Mouse (Mus musculus) CH12.LX (cell line): ENCODE results near the gene Epb41l2. TPM values are rescaled to one million over a fixed set of nuclear protein-coding genes. Genes with fewer than 3 reads are reported as not detected.

Source experiments
- DNase-seq: peaks from one replicate; pipeline ENCODE4 v3.0.0-alpha.2; 2013; ENCODE audit errors: extremely low read depth
- H3K27ac ChIP-seq: 2 replicates; pipeline ENCODE4 v1.5.1; 2012; ENCODE audit warnings: low read depth, mild to moderate bottlenecking, control low read depth, moderate library complexity; ENCODE audit not compliant: insufficient read depth
- H3K27me3 ChIP-seq: replicated peaks from 2 replicates; pipeline ENCODE3; 2012; ENCODE audit warnings: inconsistent platforms
- H3K36me3 ChIP-seq, 2 experiments: replicated peaks in 1 of 2; 2 replicates each; pipeline versions ENCODE3 to v1.6.1; 2012; ENCODE audit warnings: inconsistent platforms in 1 of 2, low read length in 1 of 2, mild to moderate bottlenecking in 1 of 2, mixed read lengths in 1 of 2, moderate library complexity in 1 of 2; ENCODE audit not compliant: control insufficient read depth in 1 of 2, insufficient read depth in 1 of 2
- H3K4me1 ChIP-seq, 2 experiments: 2 replicates each; pipeline ENCODE4 v1.6.1; 2012; ENCODE audit warnings: inconsistent platforms in 1 of 2, moderate library complexity in 1 of 2; ENCODE audit not compliant: insufficient read depth in 2 of 2, control insufficient read depth in 1 of 2
- H3K4me2 ChIP-seq: 2 replicates; pipeline ENCODE4 v1.6.1; 2012; ENCODE audit warnings: low read depth, mild to moderate bottlenecking, control low read depth; ENCODE audit not compliant: poor library complexity, insufficient read depth, severe bottlenecking
- H3K4me3 ChIP-seq, 3 experiments: fragments of 150-350 bp in 1 of 3; sonication (generic) in 1 of 3; replicated peaks in 1 of 3; 2 replicates each; pipeline versions ENCODE3 to v1.5.1; 2011 to 2012; ENCODE audit warnings: low read depth in 2 of 3, low read length in 2 of 3, mild to moderate bottlenecking in 2 of 3, moderate library complexity in 2 of 3, control low read depth in 1 of 3, improper control_type of control experiment in 1 of 3, inconsistent platforms in 1 of 3, mixed read lengths in 1 of 3; ENCODE audit not compliant: poor library complexity in 1 of 3
- H3K79me2 ChIP-seq: replicated peaks from 2 replicates; pipeline ENCODE4 v1.6.1; 2012; ENCODE audit warnings: mild to moderate bottlenecking, moderate library complexity; ENCODE audit not compliant: control insufficient read depth, poor library complexity, insufficient read depth, severe bottlenecking; ENCODE audit errors: extremely low read depth
- H3K9ac ChIP-seq: 2 replicates; pipeline ENCODE4 v1.6.1; 2012; ENCODE audit warnings: low read depth, mild to moderate bottlenecking, control low read depth, moderate library complexity; ENCODE audit not compliant: insufficient read depth
- H3K9me3 ChIP-seq: replicated peaks from 2 replicates; pipeline ENCODE3; 2012; ENCODE audit warnings: low read length, inconsistent platforms, mixed read lengths
- CHD1 ChIP-seq: IDR thresholded peaks from 2 replicates; pipeline ENCODE4 v1.6.1; 2012; ENCODE audit warnings: low read depth, low read length, improper control_type of control experiment, inconsistent platforms
- CHD2 ChIP-seq: IDR thresholded peaks from 2 replicates; pipeline ENCODE4 v1.6.1; 2011; ENCODE audit warnings: low read length, improper control_type of control experiment
- CTCF ChIP-seq, 2 experiments: IDR thresholded peaks in 1 of 2; conservative IDR thresholded peaks in 1 of 2; 2 replicates each; pipeline ENCODE4 v1.5.1; 2011 to 2012; ENCODE audit warnings: low read depth in 2 of 2, low read length in 2 of 2, improper control_type of control experiment in 1 of 2, inconsistent platforms in 1 of 2, mild to moderate bottlenecking in 1 of 2, moderate library complexity in 1 of 2
- EP300 ChIP-seq: IDR thresholded peaks from 2 replicates; pipeline ENCODE4 v1.6.1; 2011; ENCODE audit warnings: low read length, improper control_type of control experiment
- ETS1 ChIP-seq: conservative IDR thresholded peaks from 2 replicates; pipeline ENCODE4 v1.6.1; 2012; ENCODE audit warnings: low read depth, mild to moderate bottlenecking, inconsistent platforms, low read length, improper control_type of control experiment, moderate library complexity
- IRF4 ChIP-seq: IDR thresholded peaks from 2 replicates; pipeline ENCODE4 v1.6.1; 2014; ENCODE audit warnings: low read depth, mild to moderate bottlenecking, inconsistent platforms, low read length, improper control_type of control experiment
- JUN ChIP-seq: IDR thresholded peaks from 2 replicates; pipeline ENCODE4 v1.6.1; 2011; ENCODE audit warnings: low read depth, mild to moderate bottlenecking, low read length, improper control_type of control experiment, moderate library complexity; ENCODE audit not compliant: insufficient read depth
- MAZ ChIP-seq: IDR thresholded peaks from 2 replicates; pipeline ENCODE4 v1.6.1; 2012; ENCODE audit warnings: low read depth, mild to moderate bottlenecking, inconsistent platforms, low read length, improper control_type of control experiment, moderate library complexity
- MEF2A ChIP-seq: IDR thresholded peaks from 2 replicates; pipeline ENCODE4 v1.6.1; 2014; ENCODE audit warnings: low read depth, mild to moderate bottlenecking, inconsistent platforms, low read length, improper control_type of control experiment, borderline replicate concordance
- MXI1 ChIP-seq: IDR thresholded peaks from 2 replicates; pipeline ENCODE4 v1.6.1; 2011; ENCODE audit warnings: mild to moderate bottlenecking, low read depth, low read length, improper control_type of control experiment
- MYC ChIP-seq: IDR thresholded peaks from 2 replicates; pipeline ENCODE4 v1.6.1; 2011; ENCODE audit warnings: low read depth, mild to moderate bottlenecking, improper control_type of control experiment, low read length
- NELFE ChIP-seq: IDR thresholded peaks from 2 replicates; pipeline ENCODE4 v1.6.1; 2011; ENCODE audit warnings: low read depth, low read length, improper control_type of control experiment
- PAX5 ChIP-seq: IDR thresholded peaks from 2 replicates; pipeline ENCODE4 v1.6.1; 2012; ENCODE audit warnings: low read length, inconsistent platforms, mixed read lengths
- RAD21 ChIP-seq: IDR thresholded peaks from 2 replicates; pipeline ENCODE4 v1.6.1; 2011; ENCODE audit warnings: low read depth, mild to moderate bottlenecking, low read length, improper control_type of control experiment, moderate library complexity
- TBP ChIP-seq: conservative IDR thresholded peaks from 2 replicates; pipeline ENCODE4 v1.6.1; 2011; ENCODE audit warnings: low read depth, low read length, improper control_type of control experiment
- UBTF ChIP-seq: IDR thresholded peaks from 2 replicates; pipeline ENCODE4 v1.6.1; 2012; ENCODE audit warnings: low read depth, mild to moderate bottlenecking, inconsistent platforms, low read length, improper control_type of control experiment, moderate library complexity
- USF1 ChIP-seq: IDR thresholded peaks from 2 replicates; pipeline ENCODE4 v1.6.1; 2014; ENCODE audit warnings: low read depth, mild to moderate bottlenecking, inconsistent platforms, low read length, improper control_type of control experiment
- USF2 ChIP-seq: conservative IDR thresholded peaks from 2 replicates; pipeline ENCODE4 v1.6.1; 2011; ENCODE audit warnings: low read depth, low read length, improper control_type of control experiment
- ZKSCAN1 ChIP-seq: IDR thresholded peaks from 2 replicates; pipeline ENCODE4 v1.6.1; 2012; ENCODE audit warnings: low read depth, inconsistent platforms, low read length, improper control_type of control experiment, borderline replicate concordance
- ZMIZ1 ChIP-seq: IDR thresholded peaks from 2 replicates; pipeline ENCODE4 v1.6.1; 2012; ENCODE audit warnings: low read depth, mild to moderate bottlenecking, inconsistent platforms, low read length, improper control_type of control experiment
- ZNF384 ChIP-seq: IDR thresholded peaks from 2 replicates; pipeline ENCODE4 v1.6.1; 2012; ENCODE audit warnings: low read depth, low read length, improper control_type of control experiment, inconsistent platforms
- dilution Hi-C: fragments of 300-500 bp; cut with MboI; formaldehyde crosslinking; loops from 2 replicates; pipeline ENCODE4 v1.14.3; 2020; ENCODE audit warnings: low sequenced_read_pairs; ENCODE audit not compliant: extremely low pct_unique_long_range_greater_than_20kb, extremely low pct_ligation_motif_present
- in situ Hi-C: fragments of 300-500 bp; cut with MboI; formaldehyde crosslinking; loops from 3 replicates; pipeline ENCODE4 v1.14.3; 2019; ENCODE audit warnings: low sequenced_read_pairs, low pct_ligation_motif_present, low pct_unique_long_range_greater_than_20kb, mixed read lengths
- polyA plus RNA-seq: library from polyadenylated mRNA; unstranded; fragments of >175 nt; gene quantifications from 2 replicates; pipeline ENCODE4 v1.2.1, GENCODE M21; 2012; ENCODE audit warnings: low read depth; ENCODE audit not compliant: insufficient read length
- total RNA-seq, 2 experiments: library from RNA; depleted of rRNA; stranded (reverse); fragments of 300-350 nt in 1 of 2; fragments of >200 nt in 1 of 2; gene quantifications; 2 replicates each; pipeline ENCODE4 v1.2.3; 2012 to 2014

Epb41l2 gene
- total and polyA plus RNA-seq, 3 experiments = 24.3 to 71.2 (median 28.4) TPM

DNA sequence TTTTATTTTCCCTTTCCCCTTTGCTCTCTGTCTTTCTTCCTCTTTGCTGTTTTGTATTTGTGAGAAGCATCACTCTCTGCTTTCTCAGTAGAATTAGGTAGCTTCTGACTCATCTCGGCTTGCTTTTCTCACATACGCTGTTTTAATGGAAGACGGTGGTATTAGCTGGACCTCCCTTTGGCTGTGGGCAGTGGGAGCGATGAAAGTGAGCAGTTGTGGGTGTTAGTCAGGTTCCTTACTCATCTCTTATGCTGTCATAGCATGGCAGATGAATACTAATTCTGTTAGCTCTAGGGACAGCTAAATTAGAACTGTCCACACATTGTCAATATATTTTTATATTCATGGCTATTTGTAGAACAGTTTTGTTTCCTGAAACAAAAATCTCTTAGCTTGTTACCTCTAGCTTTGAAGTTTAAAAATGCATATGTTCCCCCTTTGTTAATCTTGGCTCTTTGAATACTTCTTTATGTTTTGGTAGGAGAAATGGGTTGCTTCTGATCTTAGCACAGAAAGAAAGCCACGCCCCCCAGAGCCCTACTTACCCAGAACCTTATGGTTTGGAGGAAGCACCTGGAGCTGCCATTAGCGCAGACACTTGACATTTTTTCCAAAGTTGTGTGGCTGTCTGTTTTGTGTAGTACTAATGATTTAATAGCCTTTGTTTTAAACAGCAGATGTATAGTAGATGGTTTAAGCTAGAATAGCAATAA lies 78.1 kb downstream of the Epb41l2 start:
- Histone ChIP-seq H3K4me3 (no peak overlapping the region), H3K9ac (no peak overlapping the region), H3K27ac (no peak overlapping the region), H3K9me3 (no peaks in the 10 kb centered on the region), H3K27me3 (no peaks in the 10 kb centered on the region), H3K36me3 (peaks cover 0 to 23% of the 10 kb centered on the region in 2 experiments), H3K4me2 (peak overlapping the region; percentile 44; the same call in 1 of the 2 replicates), H3K4me1 (peaks cover 10 to 83% of the 10 kb centered on the region in 2 experiments), H3K79me2 (no peaks in the 10 kb centered on the region)
- peak; percentile 70 for DNase-seq
- in situ Hi-C loops (no loop called here), dilution Hi-C loops (no loop called here)
- TF ChIP-seq EP300 (peak; percentile 56), MYC (0 out of 2 replicates have a peak, but pooled peaks have one; percentile 38), PAX5 (no peak), TBP (no peak), NELFE (no peak), CTCF (conservative IDR thresholded peaks at IDR 0.05 in 1 of 2, IDR thresholded peaks at IDR 0.05 in 1 of 2; ENCODE audit: low read depth in 2 of 2, low read length in 2 of 2) (no peak), IRF4 (no peak), JUN (no peak), ZKSCAN1 (no peak), ETS1 (no peak), RAD21 (no peak), ZNF384 (no peak), MEF2A (no peak), USF2 (no peak), UBTF (no peak), MXI1 (no peak)

DNA sequence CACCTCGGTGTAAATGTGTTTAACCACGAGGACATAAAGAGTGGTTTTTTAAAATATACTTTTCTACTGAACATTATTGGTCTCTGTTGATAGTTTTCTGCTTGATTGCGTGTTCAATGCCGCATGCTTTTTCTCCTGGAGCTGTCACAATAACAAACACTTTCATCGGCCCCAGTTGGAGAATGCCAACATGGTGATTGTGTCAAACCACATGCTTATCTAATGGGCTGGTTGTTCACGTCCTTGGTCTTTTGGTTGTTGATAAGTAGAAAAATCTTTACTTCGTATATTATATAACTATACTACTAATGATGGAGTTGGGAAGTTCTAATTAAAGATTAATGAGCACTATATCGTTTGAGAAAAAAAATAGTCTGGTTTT lies 78.7 kb downstream of the Epb41l2 start:
- Histone ChIP-seq H3K4me2 (no peak overlapping the region; the same call in 1 of the 2 replicates), H3K9ac (no peak overlapping the region), H3K9me3 (no peaks in the 10 kb centered on the region), H3K27ac (no peak overlapping the region), H3K79me2 (no peaks in the 10 kb centered on the region), H3K27me3 (no peaks in the 10 kb centered on the region), H3K4me1 (peaks cover 7 to 78% of the 10 kb centered on the region in 2 experiments; a peak in 3 of 4 replicates), H3K4me3 (no peak overlapping the region), H3K36me3 (peaks cover 0 to 23% of the 10 kb centered on the region in 2 experiments)
- no peak for DNase-seq
- in situ Hi-C loops (no loop called here), dilution Hi-C loops (no loop called here)
- TF ChIP-seq EP300 (no peak), CHD2 (no peak), USF1 (no peak), MXI1 (no peak), CHD1 (no peak), ZMIZ1 (no peak), MAZ (no peak)
